Mouse (Mus musculus) right cerebral cortex, postnatal 4 days (tissue): ENCODE measurements at regions not wholly inside any gene's neighbourhood (a gene's known extent, or its start where the extent isn't known, plus 50 kb on each side); places are given as distances from the start of the nearest gene placed in this dataset.

ENCODE experiments used
- DNase-seq: peaks from one replicate; pipeline ENCODE4 v3.0.0-alpha.2; 2022

DNA sequence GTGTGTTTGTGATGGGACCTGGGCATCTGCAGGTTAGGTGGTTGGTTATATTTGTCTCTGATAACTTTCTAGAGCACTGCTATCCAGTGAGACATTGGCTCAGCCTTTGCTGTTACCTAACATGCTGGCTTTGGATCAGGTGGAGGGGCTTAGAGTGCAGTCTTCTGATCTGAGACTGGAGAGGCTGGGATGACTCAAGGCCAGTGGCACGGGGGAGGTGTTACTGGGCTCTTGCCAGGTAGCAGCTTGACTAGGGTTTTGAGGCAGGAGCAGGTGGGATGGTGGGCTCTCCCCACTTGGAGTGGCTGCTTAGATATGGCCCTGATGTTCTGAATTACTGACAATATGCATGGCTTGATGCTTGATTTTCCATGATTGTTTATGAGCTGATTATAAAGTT is 236.0 kb downstream of the Zfp704 start:
- no peak for DNase-seq

DNA sequence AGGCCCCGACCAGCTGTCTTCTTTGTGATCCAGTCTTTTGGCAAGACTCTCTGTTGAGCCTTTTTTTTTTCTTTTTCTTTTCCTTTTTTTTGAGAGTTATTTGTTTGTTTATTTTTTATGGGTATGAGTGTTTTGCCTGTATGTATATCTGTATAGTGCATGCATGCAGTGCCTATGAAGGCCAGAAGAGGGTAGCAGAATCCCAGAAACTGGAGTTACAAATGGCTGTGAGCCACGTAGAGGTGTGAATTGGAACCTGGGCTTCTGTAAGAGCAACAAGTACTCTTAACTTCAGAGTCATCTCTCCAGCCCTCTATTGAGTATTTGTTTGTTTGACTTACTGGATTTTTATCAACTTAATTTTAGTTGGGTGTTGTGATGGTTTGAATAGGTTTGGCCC is 239.8 kb downstream of the Zfp704 start:
- DNase-seq, result no peak

DNA sequence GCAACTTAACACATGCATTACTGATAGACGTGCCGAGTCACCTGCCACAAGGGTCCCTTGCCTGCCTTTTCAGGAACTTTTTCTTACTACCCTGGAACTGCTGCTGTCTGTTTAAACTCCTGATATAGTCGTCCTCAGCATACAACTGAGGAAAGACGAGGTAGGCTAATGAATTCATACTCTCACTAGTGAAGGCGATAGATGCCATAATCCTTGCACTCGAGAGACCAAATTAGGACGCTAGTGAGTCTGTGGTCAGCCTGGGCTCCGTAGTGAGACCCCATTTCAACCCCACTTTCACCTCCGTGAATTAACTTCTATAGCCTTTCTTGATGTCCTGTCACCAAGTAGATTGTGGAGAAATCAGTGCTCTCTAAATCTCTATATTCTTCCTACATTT is 244.1 kb downstream of the Zfp704 start:
- DNase-seq, result no peak

DNA sequence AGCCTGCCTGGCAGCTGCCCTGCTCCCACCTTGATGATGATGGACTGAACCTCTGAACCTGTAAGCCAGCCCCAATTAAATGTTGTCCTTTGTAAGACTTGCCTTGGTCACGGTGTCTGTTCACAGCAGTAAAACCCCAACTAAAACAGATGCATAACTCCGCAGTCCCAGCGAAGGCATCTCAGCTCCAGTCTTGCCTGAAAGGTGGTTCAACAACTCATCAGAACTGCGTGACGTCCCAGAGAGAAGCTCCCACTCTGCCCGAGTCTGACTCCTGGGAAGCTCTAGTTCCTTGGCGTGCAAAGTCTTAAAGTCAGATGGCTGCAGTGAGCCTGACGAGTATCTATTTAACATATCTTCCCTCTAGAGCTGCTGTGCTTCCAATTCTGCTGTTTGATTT is 250.7 kb downstream of the Zfp704 start:
- DNase-seq, result no peak

DNA sequence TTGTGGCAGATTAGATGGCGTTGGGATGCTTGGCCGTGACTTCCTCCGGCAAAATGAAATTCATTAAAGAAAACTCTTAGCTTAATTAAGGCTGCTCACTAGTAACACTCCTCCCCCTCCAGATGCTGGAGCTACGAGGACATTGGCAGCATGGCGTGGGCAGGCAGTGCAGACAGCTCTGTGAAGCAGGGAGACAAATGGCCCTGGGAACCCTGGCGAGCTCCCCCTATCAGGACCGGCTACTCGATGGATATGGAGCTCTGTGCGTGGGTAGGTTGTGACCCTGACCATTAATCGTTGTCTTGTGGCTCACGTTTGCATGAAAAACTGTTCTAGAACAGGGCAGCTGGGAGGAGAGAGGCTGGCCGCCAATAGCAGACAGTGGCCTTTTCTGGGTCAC is 251.8 kb downstream of the Zfp704 start:
- DNase-seq, result no peak

DNA sequence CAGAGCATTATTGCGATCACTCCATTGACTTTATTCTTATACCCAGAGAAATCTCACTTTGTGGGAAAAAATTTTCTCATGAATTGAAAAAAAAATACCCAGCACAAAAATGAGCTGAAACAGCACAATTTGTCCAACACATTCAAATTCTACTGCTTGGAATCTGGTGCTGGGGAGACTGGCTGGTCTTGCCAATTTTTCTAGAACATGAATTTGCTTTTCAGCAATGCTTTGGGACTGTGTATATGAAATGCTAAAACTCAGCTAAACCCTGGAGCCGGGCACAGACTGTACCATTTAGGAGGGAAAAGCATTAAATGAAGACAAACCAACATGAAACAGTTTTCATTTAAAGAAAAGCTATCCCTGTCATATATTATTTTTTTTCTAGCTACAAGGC is 252.2 kb downstream of the Zfp704 start:
- DNase-seq, result no peak

DNA sequence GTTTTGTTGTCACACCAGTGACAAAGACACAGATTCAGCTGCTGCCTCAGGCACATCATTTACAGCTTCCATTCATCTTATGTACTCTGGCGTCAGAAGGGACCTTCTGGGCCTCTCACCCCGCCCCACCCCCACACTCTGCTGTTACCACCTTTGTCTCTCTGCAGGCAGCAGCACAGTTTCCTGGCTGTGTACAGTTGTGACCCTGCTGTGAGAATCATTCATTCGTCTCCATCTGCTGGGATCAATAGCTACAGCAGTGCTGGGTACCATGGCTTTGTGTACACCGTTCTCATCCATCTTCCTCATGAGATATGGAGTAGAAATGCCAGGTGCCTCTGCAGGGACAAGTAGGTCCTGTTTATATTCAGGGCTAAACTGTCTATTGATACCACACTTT is 254.0 kb downstream of the Zfp704 start:
- DNase-seq, result no peak

DNA sequence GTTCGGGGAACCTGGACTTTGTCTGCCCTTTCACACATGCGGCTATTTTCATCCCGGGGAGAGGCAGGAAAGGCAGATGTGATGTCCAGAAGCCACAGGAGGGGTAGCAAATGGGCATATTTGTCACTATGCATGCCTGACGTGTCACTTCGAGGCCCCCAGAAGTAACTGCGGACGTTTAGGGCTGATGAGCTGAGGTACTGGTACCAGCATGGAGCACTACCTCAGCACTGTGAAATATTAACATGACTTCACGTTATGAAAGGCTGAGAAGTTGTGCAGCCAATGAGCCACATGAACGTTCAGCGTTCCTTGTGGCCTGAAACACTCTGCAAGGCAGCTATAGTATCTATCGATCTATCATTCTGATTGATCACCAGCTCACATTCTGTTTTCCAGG is 255.1 kb downstream of the Zfp704 start:
- DNase-seq, result no peak

DNA sequence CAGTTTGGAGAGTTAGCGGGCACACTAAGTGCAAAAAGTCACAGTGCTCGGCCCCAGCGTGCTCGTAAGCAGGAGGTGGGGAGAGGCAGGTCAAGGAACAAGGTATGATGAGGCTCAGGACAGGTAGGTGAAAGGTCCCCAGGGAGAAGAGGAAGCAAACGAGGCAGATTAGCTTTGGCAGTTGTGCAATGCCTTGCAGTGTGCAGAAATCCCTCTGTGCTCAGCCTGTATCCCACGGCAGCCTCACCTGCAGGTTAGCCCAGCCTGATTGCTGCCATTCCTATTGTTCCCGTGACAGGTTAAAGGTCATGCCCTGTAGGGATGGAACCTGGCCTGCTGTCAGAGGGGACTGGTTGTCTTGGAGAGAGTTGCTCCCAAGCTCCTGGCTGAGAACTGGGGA is 257.6 kb downstream of the Zfp704 start:
- DNase-seq, result no peak

DNA sequence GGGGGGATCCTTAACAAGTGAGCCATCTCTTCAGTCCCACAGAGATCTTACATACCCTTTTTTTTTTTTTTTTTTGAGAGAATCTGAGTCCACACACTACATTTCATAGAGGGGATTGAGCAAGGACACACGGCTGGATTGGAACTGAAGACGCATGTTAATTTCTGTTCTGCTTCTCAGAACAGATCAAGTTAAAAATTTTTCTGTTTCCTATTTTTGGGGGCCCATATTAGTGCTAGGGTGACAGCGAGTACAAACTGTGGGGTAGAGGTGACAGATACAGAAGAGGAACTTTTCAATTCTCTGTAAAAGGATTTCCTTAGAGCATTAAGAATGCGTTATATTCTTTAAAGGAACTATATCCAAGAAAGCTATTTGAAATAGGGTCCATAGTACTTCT is 260.1 kb downstream of the Zfp704 start:
- DNase-seq, result no peak

DNA sequence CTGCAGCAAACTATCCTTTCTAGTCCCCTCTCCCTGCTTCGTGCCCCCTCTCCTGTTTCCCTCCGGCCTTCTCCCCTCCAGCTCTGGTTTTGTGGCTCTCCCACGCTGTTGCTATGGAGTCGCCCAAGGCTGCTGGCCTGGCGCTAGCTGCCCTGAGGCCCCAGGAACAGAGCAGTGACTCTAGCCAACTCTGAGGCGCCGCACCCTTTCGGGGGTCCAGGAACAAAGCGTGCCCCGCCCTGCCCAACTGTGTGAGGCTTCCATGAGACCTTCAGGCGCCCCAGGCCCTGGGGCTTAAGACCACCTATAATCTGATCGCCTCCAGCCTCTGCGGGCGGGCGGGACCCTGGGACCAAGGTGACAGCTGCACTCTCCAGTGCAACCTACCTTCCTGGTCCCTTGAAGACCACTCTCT is 262.4 kb downstream of the Zfp704 start:
- DNase-seq, result peak; percentile 25

DNA sequence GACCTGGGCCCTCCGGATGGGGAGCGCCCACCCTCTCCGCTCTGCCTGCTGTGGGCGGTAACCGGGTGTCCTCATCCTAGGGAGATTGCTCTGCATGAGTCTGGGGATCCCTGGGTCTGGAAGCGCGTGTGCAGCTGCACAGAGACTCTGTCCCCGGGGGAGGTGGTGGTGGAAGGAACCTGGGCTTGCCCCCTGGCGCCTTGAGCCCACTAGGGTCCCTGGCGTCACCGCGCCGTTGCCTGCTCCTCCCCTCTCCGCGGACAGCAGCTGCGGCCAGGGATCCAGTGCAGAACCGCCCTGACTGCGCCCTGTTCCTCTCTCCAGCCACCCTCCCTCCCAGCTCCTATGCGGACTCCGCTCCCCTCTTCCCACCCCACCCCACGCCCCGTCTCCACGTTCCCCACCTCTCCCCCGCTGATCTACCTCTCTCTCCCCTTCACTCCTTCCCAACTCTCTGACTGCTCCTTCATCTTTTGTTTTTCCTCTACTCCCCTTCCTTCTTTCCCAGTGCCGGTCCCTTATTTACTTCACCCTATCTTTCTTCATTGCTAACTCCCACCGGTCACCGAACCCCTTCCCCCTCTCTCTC is 262.9 kb downstream of the Zfp704 start:
- DNase-seq, result peak; percentile 32

DNA sequence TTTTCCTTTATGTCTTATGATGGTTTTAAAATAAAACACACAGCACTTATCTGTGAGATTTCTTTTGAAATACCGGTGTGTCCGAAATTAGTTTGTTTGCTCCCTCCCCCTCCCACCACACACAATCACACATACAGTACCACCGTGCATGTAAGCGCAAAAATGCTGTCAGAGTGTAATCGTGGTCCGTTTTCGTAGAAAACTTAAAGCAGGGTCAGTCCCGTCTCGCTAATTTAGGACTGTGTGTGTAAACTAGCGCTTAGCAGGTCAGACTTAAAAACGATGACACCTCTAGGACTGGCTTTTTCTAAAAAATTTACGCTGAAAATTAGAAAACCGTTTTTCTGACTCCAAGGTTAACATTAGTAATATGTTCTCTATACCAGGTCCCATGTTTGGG is 263.5 kb downstream of the Zfp704 start:
- no peak for DNase-seq

DNA sequence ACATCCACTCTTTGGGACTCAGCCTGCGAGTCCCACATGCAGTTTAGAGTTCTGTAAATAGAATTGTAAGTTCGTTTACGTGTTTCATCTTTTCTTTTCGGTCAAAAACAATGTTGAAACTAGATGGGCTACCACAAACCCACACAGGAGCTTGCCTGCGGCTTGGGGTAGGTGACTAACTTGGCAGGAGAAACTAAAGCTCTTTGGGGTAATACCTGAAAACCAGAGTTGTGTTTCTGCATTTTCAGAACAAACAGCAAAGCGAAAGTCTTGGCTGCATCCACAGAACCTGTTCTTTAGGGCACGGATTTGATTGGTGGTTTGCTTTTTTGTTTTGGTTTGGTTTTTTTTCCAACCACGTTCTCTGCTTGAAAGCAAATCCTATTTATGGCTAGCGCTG is 264.0 kb downstream of the Zfp704 start:
- no peak for DNase-seq

DNA sequence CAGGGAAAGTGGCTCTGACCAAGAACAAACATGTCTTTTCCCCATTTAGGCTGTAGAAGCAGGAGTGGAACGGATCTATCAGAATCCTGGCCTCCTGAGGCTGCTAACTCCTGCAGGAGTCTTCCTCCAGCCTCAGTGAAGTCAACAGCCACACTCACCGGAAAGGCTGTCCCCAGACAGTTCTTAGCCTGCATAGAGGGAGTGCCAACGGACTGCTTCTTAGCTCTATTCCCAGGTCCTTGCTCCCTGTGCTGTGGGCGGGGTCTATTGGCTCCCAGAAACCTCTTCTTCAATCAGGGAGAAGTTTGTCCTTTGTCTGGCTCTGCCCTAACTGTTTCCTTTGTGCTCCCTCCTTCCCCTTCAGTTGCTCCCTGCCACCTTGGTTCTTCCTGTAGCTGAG is 266.3 kb downstream of the Zfp704 start:
- DNase-seq, result no peak

DNA sequence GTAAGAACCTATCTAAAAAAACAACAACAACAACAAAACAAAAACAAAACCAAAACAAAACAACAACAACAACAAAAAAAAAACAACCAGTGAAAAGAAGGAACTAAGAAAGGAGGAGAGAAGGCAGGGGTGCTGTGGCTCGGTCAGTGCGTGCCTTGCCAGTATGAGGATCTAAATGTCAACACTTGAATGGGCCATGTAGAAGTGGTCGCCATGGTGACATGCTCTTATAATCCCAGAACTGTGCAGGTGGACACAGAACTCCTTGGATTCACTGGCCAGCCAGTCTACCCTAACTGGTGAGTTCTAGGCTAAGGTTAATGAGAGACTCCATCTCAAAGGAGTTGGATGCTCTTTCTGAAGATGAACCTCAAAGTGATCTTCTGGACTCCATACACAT is 267.7 kb downstream of the Zfp704 start:
- no peak for DNase-seq

DNA sequence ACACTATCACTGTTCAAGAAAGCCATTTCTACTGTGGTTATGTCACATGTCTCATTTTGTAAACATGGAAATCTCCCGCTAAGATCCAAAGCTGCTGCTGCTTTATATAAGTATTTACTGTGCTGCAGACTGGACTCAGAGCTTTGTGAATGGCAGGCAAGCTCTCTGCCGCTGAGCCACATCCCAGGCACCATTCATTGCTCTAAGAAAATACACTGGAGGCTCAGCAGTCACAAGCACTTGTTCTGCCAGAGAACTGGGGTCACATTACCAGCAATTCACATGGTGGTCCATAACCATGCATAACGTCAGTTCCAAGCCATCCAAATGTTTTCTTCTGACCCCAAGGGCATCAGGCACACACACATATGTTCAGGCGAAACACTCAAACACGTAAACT is 268.2 kb downstream of the Zfp704 start:
- no peak for DNase-seq

DNA sequence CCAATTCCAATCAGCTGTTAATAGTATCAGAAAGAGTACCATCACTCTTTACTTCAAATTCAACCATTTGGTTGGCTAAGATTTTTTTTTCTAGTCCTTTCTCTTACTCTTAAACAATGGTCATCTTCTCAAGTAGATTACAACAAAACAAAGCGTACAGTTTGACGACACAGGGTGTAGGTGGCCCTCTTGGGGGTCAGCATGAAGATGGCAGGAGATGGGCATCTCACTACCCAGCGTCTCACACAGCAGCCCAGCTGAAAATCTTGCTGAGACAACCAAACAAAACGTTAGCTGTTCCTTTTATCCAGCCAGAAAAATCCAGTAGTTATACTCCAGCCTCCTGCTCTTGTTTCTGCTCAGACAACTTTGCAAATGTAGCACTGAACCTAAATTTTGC is 268.6 kb downstream of the Zfp704 start:
- DNase-seq, result no peak

DNA sequence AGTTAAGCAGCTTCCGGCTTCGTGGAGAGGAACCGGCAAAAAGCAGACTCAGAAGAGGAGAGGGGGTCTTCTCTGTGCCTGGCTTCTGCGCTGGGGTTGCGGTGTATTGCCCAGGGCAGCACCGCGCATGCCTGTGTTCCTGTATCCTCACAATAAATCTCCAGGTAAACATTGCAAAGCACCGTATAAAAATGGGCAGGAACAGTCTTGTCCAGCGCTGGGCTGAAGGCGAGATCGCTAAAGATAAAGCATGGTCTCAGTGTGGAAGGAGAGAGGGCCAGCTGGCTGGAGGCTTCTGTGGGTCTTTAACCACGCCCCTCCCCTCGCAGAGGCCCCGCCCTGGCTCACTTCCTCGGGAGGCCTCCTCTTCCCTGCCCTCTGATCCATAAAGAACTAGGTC is 269.1 kb downstream of the Zfp704 start:
- peak; percentile 10 for DNase-seq

DNA sequence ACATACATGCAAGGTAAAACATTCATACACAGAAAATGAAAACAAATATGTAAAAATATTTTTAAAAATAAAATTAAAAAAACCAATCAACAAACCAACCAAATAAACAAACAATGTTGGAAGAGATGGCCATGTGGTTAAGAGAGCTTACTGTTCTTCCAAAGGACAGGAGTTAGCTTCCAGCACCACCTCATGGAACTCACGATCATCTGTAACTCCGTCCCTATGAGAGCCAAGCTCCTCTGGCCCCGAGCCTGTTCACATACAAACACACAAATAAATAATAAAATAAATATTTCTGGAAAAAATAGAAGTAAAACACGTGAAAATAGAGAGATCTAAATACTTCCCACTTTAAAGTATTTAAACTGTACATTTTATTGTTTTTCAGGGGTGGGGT is 269.5 kb downstream of the Zfp704 start:
- DNase-seq, result no peak

DNA sequence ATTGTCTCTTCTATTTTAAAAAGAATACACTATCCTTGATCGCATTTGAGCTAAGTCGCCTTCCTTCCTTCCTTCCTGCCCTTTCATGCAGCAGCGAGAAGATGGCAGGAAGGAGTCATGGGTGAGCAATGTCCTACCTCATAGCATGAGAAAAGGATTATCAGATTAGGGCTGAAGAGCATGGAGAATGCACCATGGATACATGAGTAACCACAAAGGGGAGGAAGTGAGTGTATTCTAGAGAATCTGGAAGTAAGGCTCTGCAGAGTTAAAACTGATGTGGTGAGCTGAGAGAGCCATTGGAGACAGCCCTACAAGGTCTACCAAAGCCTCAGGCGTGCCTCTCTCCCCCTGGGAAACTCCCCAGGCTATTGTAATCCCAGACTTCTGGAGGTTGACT is 270.2 kb downstream of the Zfp704 start:
- no peak for DNase-seq

DNA sequence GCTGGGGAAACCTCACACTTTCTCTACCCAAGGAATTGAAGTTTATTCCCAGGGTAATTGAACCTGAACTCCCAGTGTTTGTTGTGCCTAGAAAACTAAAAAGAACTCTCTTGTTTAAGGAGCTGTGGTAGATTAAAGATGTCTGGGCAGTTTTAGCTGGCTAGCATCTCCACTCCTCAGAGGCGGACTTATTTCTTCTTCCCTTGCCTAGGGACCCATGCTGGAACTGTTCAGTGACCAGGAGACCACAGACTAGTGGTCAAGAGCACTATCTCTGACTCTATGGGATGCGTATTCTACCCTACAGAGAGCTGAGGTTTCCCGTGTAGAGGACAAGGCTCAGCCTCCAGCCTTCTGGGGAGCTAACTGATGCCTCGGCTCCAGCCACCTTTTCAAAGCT is 274.3 kb downstream of the Zfp704 start:
- no peak for DNase-seq
